Mouse (Mus musculus) lung, postnatal 0 days (tissue): Measurements from ENCODE around the gene Exoc6b.

ENCODE experiments used
- CTCF ChIP-seq: IDR thresholded peaks from 2 replicates; pipeline ENCODE4 v1.5.1; 2016; ENCODE audit warnings: antibody characterized with exemption, mild to moderate bottlenecking
- EP300 ChIP-seq: IDR thresholded peaks from 2 replicates; pipeline ENCODE4 v1.6.1; 2016; ENCODE audit warnings: antibody characterized with exemption, mild to moderate bottlenecking, control low read depth

GRCm38 (mm10) chr6:84746193-84746846 lies 323.0 kb downstream of the Exoc6b start:
- no peak for TF ChIP-seq CTCF
- no peak for TF ChIP-seq EP300
